Mouse (Mus musculus) cerebellum, adult 8-10 months (tissue): ENCODE measurements at regions not wholly inside any gene's neighbourhood (a gene's known extent, or its start where the extent isn't known, plus 50 kb on each side); places are given as distances from the start of the nearest gene placed in this dataset.

ENCODE experiments used
- DNase-seq: peaks from one replicate; pipeline ENCODE4 v3.0.0; 2022

DNA sequence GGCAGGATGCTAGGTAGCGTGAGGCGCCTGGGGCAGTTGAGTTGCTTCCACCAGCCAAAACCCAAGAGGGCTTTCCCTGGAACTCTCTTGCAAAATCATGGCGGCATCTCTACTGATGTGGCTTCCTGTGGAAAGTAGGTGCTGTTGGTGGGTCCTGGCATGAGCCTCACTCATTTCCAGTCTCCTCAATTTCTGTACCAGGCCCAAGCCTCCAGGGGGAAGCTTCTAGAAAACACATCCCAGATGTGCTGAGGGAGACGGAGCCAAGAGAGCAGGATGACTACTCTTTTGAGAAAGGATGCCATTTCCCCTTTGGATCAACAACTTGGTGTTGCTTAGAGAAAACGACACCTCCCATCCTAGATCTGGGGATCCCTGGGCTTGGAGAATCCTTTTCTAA lies 50.9 kb upstream of the 1600014C23Rik start:
- DNase-seq: no peak
